Mouse (Mus musculus) heart, adult 2 months (tissue): ENCODE results near the gene Chrna1. TPM values are rescaled to one million over a fixed set of nuclear protein-coding genes. Genes with fewer than 3 reads are reported as not detected.

Experiments
- DNase-seq, 2 experiments: peaks; one replicate each; pipeline ENCODE4 v3.0.0; 2021
- H3K27ac ChIP-seq: fragments of 200-600 bp; 2 replicates; pipeline ENCODE4 v1.8.1; 2022
- H3K27me3 ChIP-seq: fragments of 200-500 bp; 2 replicates; pipeline ENCODE4 v1.6.1; 2012; ENCODE audit warnings: mild to moderate bottlenecking, low read length, inconsistent platforms, mixed read lengths; ENCODE audit not compliant: control insufficient read depth, insufficient read depth
- H3K36me3 ChIP-seq: fragments of 200-500 bp; 2 replicates; pipeline ENCODE4 v1.6.1; 2012; ENCODE audit warnings: low read length, inconsistent platforms; ENCODE audit not compliant: control insufficient read depth, insufficient read depth
- H3K4me1 ChIP-seq: fragments of 200-500 bp; 2 replicates; pipeline ENCODE4 v1.6.1; 2011; ENCODE audit warnings: low read length; ENCODE audit not compliant: control insufficient read depth, insufficient read depth
- H3K4me3 ChIP-seq: fragments of 200-600 bp; 2 replicates; pipeline ENCODE4 v1.8.1; 2022
- H3K79me2 ChIP-seq: fragments of 200-500 bp; replicated peaks from 2 replicates; pipeline ENCODE4 v1.6.1; 2012; ENCODE audit warnings: mild to moderate bottlenecking, inconsistent platforms, low read length, moderate library complexity, mixed read lengths; ENCODE audit not compliant: control insufficient read depth, insufficient read depth
- H3K9ac ChIP-seq: fragments of 200-500 bp; 2 replicates; pipeline ENCODE4 v1.6.1; 2012; ENCODE audit warnings: low read depth, mild to moderate bottlenecking, control low read depth, inconsistent platforms, low read length, mixed read lengths
- CTCF ChIP-seq: fragments of 200-600 bp; IDR thresholded peaks from 2 replicates; pipeline ENCODE4 v1.8.1; 2022; ENCODE audit warnings: antibody characterized with exemption, mild to moderate bottlenecking, moderate library complexity
- EP300 ChIP-seq: fragments of 200-500 bp; IDR thresholded peaks from 2 replicates; pipeline ENCODE4 v1.6.1; 2011; ENCODE audit warnings: low read depth, low read length, control low read depth; ENCODE audit not compliant: insufficient read depth
- POLR2A ChIP-seq: fragments of 200-500 bp; IDR thresholded peaks from 2 replicates; pipeline ENCODE4 v1.6.1; 2011; ENCODE audit warnings: mild to moderate bottlenecking, low read depth, low read length, control low read depth; ENCODE audit not compliant: insufficient read depth
- WGBS: fragments of 180-500 bp; shearing (Covaris S2); methylation state at CpG from one replicate; pipeline ENCODE4 v1.1.7; 2018; 5-methylcytosine and 5-hydroxymethylcytosine counted together
- intact Hi-C: fragments of 180-260 bp; cut with DNase I; formaldehyde crosslinking; loops from one replicate; pipeline ENCODE4 v1.15.1; 2025
- polyA plus RNA-seq: library from polyadenylated mRNA; depleted of rRNA; stranded (reverse); fragments of >200 nt; gene quantifications from 2 replicates; pipeline ENCODE4 v1.2.3, GENCODE M21; 2012
- total RNA-seq, 2 experiments: library from RNA; stranded (reverse); gene quantifications; 2 replicates each; pipeline ENCODE4 v1.2.3; 2021

Chrna1 gene
- total and polyA plus RNA-seq, 3 experiments, result 0.04 TPM; not detected in 2

- WGBS, result 50% methylated on average over 2 of the region's 2 CpGs
- H3K27ac ChIP-seq, result no peak overlapping the region
- no peaks in the 10 kb centered on the region for H3K27me3 ChIP-seq
- no peak overlapping the region for H3K9ac ChIP-seq
- H3K79me2 ChIP-seq, result no peaks in the 10 kb centered on the region
- DNase-seq, result no peak
- no peak overlapping the region for H3K4me3 ChIP-seq
- H3K36me3 ChIP-seq, result no peaks in the 10 kb centered on the region
- intact Hi-C loops, result no loop called here
- TF ChIP-seq EP300, result no peak
- H3K4me1 ChIP-seq, result no peaks in the 10 kb centered on the region
These were observed 27.0 kb upstream of the Chrna1 start for GRCm38 (mm10) chr2:73607146-73607545.

- H3K36me3 ChIP-seq, result no peaks in the 10 kb centered on the region
- no peak overlapping the region for H3K9ac ChIP-seq
- no peak overlapping the region for H3K27ac ChIP-seq
- no peaks in the 10 kb centered on the region for H3K79me2 ChIP-seq
- H3K27me3 ChIP-seq, result no peaks in the 10 kb centered on the region
- WGBS, result 89% methylated on average over 6 of the region's 6 CpGs
- intact Hi-C loops, result no loop called here
- no peak for DNase-seq
- H3K4me1 ChIP-seq, result no peaks in the 10 kb centered on the region
- H3K4me3 ChIP-seq, result no peak overlapping the region
- TF ChIP-seq CTCF (no peak), POLR2A (no peak), EP300 (no peak)
These were observed 26.5 kb upstream of the Chrna1 start for GRCm38 (mm10) chr2:73606616-73607015.

- TF ChIP-seq EP300, result no peak
- TF ChIP-seq POLR2A, result no peak
- no peak for TF ChIP-seq CTCF
- DNase-seq, result no peak
- Histone ChIP-seq H3K27ac (no peak overlapping the region), H3K79me2 (no peaks in the 10 kb centered on the region), H3K4me1 (no peaks in the 10 kb centered on the region), H3K36me3 (no peaks in the 10 kb centered on the region), H3K9ac (no peak overlapping the region), H3K4me3 (no peak overlapping the region), H3K27me3 (no peaks in the 10 kb centered on the region)
- intact Hi-C loops, result no loop called here
- WGBS, result 63% methylated on average over 8 of the region's 8 CpGs
These were observed 24.9 kb upstream of the Chrna1 start for GRCm38 (mm10) chr2:73605077-73605476.

- Histone ChIP-seq H3K9ac (no peak overlapping the region), H3K36me3 (no peaks in the 10 kb centered on the region), H3K4me3 (no peak overlapping the region), H3K4me1 (no peaks in the 10 kb centered on the region), H3K27me3 (no peaks in the 10 kb centered on the region), H3K27ac (no peak overlapping the region), H3K79me2 (no peaks in the 10 kb centered on the region)
- intact Hi-C loops, result no loop called here
- WGBS, result 76% methylated on average over 2 of the region's 2 CpGs
- TF ChIP-seq CTCF (no peak), POLR2A (no peak), EP300 (no peak)
- no peak for DNase-seq
These were observed 24.4 kb upstream of the Chrna1 start for GRCm38 (mm10) chr2:73604579-73604978.

DNA sequence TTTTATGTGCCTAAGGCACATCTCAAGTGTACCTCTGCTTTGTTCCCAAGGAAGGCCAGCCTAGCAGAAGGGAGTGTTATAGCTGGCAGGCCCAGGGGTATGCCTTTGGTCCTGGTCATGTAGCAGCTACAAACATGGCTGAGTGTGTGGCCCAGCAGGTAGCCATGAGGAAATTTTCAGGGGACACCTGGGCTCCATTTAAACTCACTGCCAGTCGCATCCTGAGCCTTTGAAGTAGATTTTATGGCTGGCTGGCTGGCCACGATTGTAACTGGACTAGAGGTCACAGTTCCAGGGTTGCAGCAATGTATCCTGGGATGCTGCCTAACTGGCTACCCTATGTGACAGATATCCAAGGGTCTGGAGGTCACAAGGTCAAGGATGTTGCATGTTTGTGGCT, 20.5 kb upstream of the Chrna1 start:
- Histone ChIP-seq H3K27me3 (no peaks in the 10 kb centered on the region), H3K9ac (no peak overlapping the region), H3K79me2 (no peaks in the 10 kb centered on the region), H3K36me3 (no peaks in the 10 kb centered on the region), H3K4me3 (no peak overlapping the region), H3K4me1 (no peaks in the 10 kb centered on the region), H3K27ac (no peak overlapping the region)
- 85% methylated on average over 2 of the region's 2 CpGs for WGBS
- no peak for DNase-seq
- TF ChIP-seq CTCF, result no peak
- TF ChIP-seq EP300, result no peak
- no peak for TF ChIP-seq POLR2A
- intact Hi-C loops, result no loop called here

- Histone ChIP-seq H3K4me3 (no peak overlapping the region), H3K9ac (no peak overlapping the region), H3K27me3 (no peaks in the 10 kb centered on the region), H3K36me3 (no peaks in the 10 kb centered on the region), H3K79me2 (no peaks in the 10 kb centered on the region), H3K27ac (no peak overlapping the region), H3K4me1 (peaks cover 4% of the 10 kb centered on the region)
- no peak for DNase-seq
- intact Hi-C loops, result no loop called here
- WGBS, result 94% methylated on average over 11 of the region's 11 CpGs
- TF ChIP-seq CTCF, result no peak
- no peak for TF ChIP-seq POLR2A
- no peak for TF ChIP-seq EP300
These were observed 17.6 kb upstream of the Chrna1 start for GRCm38 (mm10) chr2:73597772-73598171.
